Mouse (Mus musculus) stomach, postnatal 0 days (tissue): Measurements from ENCODE around the gene Hdhd5. TPM values are rescaled to one million over a fixed set of nuclear protein-coding genes. Genes with fewer than 3 reads are reported as not detected.

Experiments used
- ATAC-seq: fragments of 200-750 bp; cut with Nextera tagmentation; 2 replicates; pipeline ENCODE4 v1.8.0; 2017; ENCODE audit not compliant: low FRiP score, low TSS enrichment
- DNase-seq: peaks from one replicate; pipeline ENCODE4 v3.0.0-alpha.2; 2016; ENCODE audit warnings: low spot score
- H3K27ac ChIP-seq: fragments of 300-500 bp; sonication (generic); replicated peaks from 2 replicates; pipeline ENCODE4 v1.5.1; 2014; ENCODE audit warnings: mild to moderate bottlenecking, control low read depth
- H3K27me3 ChIP-seq: fragments of 300-500 bp; sonication (generic); 2 replicates; pipeline ENCODE4 v1.6.1; 2014; ENCODE audit warnings: low read length; ENCODE audit not compliant: control insufficient read depth, insufficient read depth
- H3K36me3 ChIP-seq: fragments of 300-500 bp; sonication (generic); 2 replicates; pipeline ENCODE4 v1.6.1; 2014; ENCODE audit warnings: low read length, mixed read lengths; ENCODE audit not compliant: control insufficient read depth, insufficient read depth
- H3K4me1 ChIP-seq: fragments of 300-500 bp; sonication (generic); replicated peaks from 2 replicates; pipeline ENCODE4 v1.6.1; 2014; ENCODE audit warnings: antibody characterized with exemption; ENCODE audit not compliant: control insufficient read depth, insufficient read depth
- H3K4me2 ChIP-seq: fragments of 300-500 bp; sonication (generic); replicated peaks from 2 replicates; pipeline ENCODE4 v1.6.1; 2014; ENCODE audit warnings: low read depth, mild to moderate bottlenecking, control low read depth, moderate library complexity
- H3K4me3 ChIP-seq: fragments of 300-500 bp; sonication (generic); 2 replicates; pipeline ENCODE4 v1.5.1; 2014; ENCODE audit warnings: low read depth, low read length, control low read depth
- H3K9ac ChIP-seq: fragments of 300-500 bp; sonication (generic); 2 replicates; pipeline ENCODE4 v1.6.1; 2014; ENCODE audit warnings: mild to moderate bottlenecking, low read length, control low read depth, mixed read lengths
- H3K9me3 ChIP-seq: fragments of 300-500 bp; sonication (generic); 2 replicates; pipeline ENCODE4 v1.6.1; 2016; ENCODE audit warnings: low read length; ENCODE audit not compliant: control insufficient read depth
- CTCF ChIP-seq: IDR thresholded peaks from 2 replicates; pipeline ENCODE4 v1.5.1; 2016; ENCODE audit warnings: antibody characterized with exemption, low read depth, mild to moderate bottlenecking, moderate library complexity
- EP300 ChIP-seq: optimal IDR thresholded peaks from 2 replicates; pipeline ENCODE3; 2016; ENCODE audit warnings: antibody characterized with exemption
- WGBS: fragments of 180-500 bp; shearing (Covaris S2); extraction: QIAGEN DNeasy Blood & Tissue Kit; methylation state at CpG from one replicate; pipeline ENCODE4 v1.1.7; 2014; 5-methylcytosine and 5-hydroxymethylcytosine counted together
- polyA plus RNA-seq: library from polyadenylated mRNA; unstranded; fragments of >200 nt; fragmentation: Nextera tagmentation; extraction: Ambion mirVana; gene quantifications from 2 replicates; pipeline ENCODE4 v1.2.1, GENCODE M21; 2015

Gene Hdhd5
- polyA plus RNA-seq, 1 experiment from 2014 or later: 8.5 TPM

GRCm38 (mm10) chr6:120572372-120572771 lies 41.3 kb upstream of the Hdhd5 start:
- Histone ChIP-seq H3K9ac (no peak overlapping the region), H3K4me1 (no peaks in the 10 kb centered on the region), H3K4me2 (no peak overlapping the region), H3K27ac (no peak overlapping the region), H3K4me3 (no peak overlapping the region), H3K9me3 (no peaks in the 10 kb centered on the region), H3K27me3 (no peaks in the 10 kb centered on the region), H3K36me3 (no peaks in the 10 kb centered on the region)
- WGBS: 78% methylated on average over 1 of the region's 1 CpGs
- DNase-seq: no peak
- TF ChIP-seq CTCF: no peak
- TF ChIP-seq EP300: no peak
- no peak for ATAC-seq

GRCm38 (mm10) chr6:120568257-120568656 lies 37.1 kb upstream of the Hdhd5 start:
- Histone ChIP-seq H3K4me1 (no peaks in the 10 kb centered on the region), H3K27ac (no peak overlapping the region), H3K9ac (no peak overlapping the region), H3K4me3 (no peak overlapping the region), H3K27me3 (no peaks in the 10 kb centered on the region), H3K36me3 (no peaks in the 10 kb centered on the region), H3K9me3 (no peaks in the 10 kb centered on the region), H3K4me2 (no peak overlapping the region)
- WGBS: 79% methylated on average over 1 of the region's 1 CpGs
- ATAC-seq: no peak
- no peak for TF ChIP-seq EP300
- no peak for TF ChIP-seq CTCF
- DNase-seq: no peak

GRCm38 (mm10) chr6:120566911-120567909 lies 36.1 kb upstream of the Hdhd5 start:
- ATAC-seq: no peak

GRCm38 (mm10) chr6:120556641-120557040 lies 25.5 kb upstream of the Hdhd5 start:
- TF ChIP-seq CTCF: no peak
- TF ChIP-seq EP300: no peak
- no peaks in the 10 kb centered on the region for H3K4me1 ChIP-seq
- no peak overlapping the region for H3K27ac ChIP-seq
- H3K9me3 ChIP-seq: no peaks in the 10 kb centered on the region
- no peak for ATAC-seq
- no peak for DNase-seq
- H3K27me3 ChIP-seq: no peaks in the 10 kb centered on the region
- H3K36me3 ChIP-seq: no peaks in the 10 kb centered on the region
- no peak overlapping the region for H3K4me3 ChIP-seq
- H3K9ac ChIP-seq: no peak overlapping the region
- no peak overlapping the region for H3K4me2 ChIP-seq
- 92% methylated on average over 8 of the region's 8 CpGs for whole genome bisulfite sequencing

More at GRCm38 (mm10) chr6:120566911-120567909, 36.1 kb upstream of the Hdhd5 start:
- Histone ChIP-seq H3K4me2 (no peak overlapping the region), H3K9me3 (no peaks in the 10 kb centered on the region), H3K27me3 (no peaks in the 10 kb centered on the region), H3K9ac (no peak overlapping the region), H3K27ac (no peak overlapping the region), H3K4me3 (no peak overlapping the region), H3K4me1 (no peaks in the 10 kb centered on the region), H3K36me3 (no peaks in the 10 kb centered on the region)
- 60% methylated on average over 18 of the region's 18 CpGs for WGBS
- no peak for DNase-seq
- TF ChIP-seq EP300 (no peak), CTCF (no peak)

- DNase-seq (no peak), ATAC-seq (no peak)
- Histone ChIP-seq H3K4me2 (no peak overlapping the region), H3K27me3 (no peaks in the 10 kb centered on the region), H3K9me3 (no peaks in the 10 kb centered on the region), H3K4me3 (no peak overlapping the region), H3K9ac (no peak overlapping the region), H3K27ac (no peak overlapping the region), H3K36me3 (no peaks in the 10 kb centered on the region), H3K4me1 (no peaks in the 10 kb centered on the region)
- TF ChIP-seq CTCF (no peak), EP300 (no peak)
- WGBS: 75% methylated on average over 6 of the region's 6 CpGs
These were observed 25.0 kb upstream of the Hdhd5 start for GRCm38 (mm10) chr6:120555983-120556567.

GRCm38 (mm10) chr6:120555152-120555551 lies 24.0 kb upstream of the Hdhd5 start:
- Histone ChIP-seq H3K4me3 (no peak overlapping the region), H3K27ac (no peak overlapping the region), H3K9ac (no peak overlapping the region), H3K4me2 (no peak overlapping the region), H3K36me3 (no peaks in the 10 kb centered on the region), H3K27me3 (no peaks in the 10 kb centered on the region), H3K4me1 (no peaks in the 10 kb centered on the region), H3K9me3 (no peaks in the 10 kb centered on the region)
- WGBS: 39% methylated on average over 1 of the region's 1 CpGs
- no peak for DNase-seq
- TF ChIP-seq EP300 (no peak), CTCF (no peak)
- no peak for ATAC-seq
